Mouse (Mus musculus): ENCODE data around the gene Rnf5.

Gene Rnf5

DNA sequence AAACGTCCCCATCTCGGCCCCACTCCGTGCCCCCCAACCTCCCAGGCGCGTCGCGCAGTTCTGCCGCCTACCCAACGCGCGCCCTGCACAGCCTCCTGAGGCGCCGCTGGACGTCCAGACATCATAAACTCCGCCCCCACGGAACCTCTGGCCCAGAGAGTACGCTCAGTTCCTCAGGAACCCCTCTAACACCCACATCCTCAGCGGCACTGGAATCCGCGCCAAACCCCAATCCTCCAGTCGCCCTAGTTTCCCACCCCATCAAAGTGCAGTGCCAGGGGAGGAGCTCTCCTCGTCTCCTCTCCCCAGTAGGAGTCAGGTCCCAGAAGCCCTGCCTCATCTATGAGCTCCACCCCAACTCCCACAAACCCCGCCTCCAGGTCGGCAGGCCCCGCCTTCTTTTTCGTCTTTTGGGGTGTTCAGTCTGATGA lies 28.8 kb upstream of the Rnf5 start:
- DNase-seq (ENCODE audit: low read depth, low spot score): peak; percentile 79

GRCm38 (mm10) chr17:34631647-34632046 lies 28.2 kb upstream of the Rnf5 start:
- no peak for DNase-seq (ENCODE audit: low read depth, low spot score)

DNA sequence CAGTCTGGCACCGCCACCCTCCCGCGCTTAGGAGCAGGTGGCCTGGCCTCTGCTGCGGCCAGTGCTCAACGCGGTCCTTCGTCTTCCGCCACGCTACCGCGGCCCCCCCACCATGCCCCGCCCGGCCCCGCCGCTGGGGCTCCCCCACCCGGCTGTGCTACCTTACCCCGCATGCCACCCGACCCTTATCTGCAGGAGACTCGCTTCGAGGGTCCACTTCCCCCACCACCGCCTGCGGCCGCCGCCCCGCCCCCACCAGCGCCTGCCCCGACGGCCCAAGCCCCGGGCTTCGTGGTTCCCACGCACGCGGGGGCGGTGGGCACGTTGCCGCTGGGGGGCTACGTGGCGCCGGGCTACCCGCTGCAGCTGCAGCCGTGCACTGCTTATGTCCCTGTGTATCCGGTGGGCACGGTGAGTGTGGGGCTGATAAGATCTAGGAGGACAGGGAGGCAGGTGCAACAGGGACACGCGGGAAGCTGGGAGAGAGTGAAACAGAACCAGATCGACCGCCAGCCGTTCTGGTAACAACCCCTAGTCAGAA lies 27.3 kb upstream of the Rnf5 start:
- no peak for DNase-seq (ENCODE audit: low read depth, low spot score)

DNA sequence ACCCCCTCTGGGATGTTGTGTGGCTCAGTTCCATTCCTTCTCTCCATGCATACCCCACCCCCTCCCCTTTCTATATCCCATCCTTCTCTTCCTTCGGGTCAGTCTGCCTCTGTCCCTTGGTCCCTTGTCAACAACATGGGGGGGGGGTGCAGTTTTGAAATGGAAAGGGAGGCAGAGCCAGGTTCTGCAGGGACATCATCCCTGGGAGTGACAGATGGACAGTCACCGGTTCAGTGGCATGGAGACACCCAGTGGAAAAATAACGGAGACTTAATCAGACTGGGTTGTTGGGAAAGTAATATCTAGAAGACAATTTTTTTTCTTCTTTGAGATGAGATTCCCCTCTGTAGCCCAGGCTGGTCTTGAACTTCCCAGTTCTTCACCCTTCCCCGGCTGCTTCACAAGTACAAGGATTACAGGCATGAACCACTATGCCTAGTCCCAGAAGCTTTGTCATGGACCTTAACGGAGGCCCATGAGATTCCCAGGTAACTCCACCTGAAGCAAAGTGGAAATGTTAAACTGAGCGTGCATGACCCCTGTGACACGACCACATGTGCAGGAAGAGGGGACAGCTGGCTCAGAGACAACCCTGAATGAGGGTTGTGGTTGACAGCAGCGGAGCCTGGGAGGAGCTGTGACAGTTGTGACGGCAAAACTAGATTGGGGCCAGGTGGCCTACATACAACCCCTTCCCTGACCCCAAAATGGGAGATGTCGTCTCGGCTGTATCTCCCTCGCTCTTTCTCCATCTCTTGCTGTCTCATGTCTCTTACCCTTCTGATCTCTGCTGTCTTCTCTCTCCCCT lies 26.5 kb upstream of the Rnf5 start:
- DNase-seq (ENCODE audit: low read depth, low spot score): no peak

DNA sequence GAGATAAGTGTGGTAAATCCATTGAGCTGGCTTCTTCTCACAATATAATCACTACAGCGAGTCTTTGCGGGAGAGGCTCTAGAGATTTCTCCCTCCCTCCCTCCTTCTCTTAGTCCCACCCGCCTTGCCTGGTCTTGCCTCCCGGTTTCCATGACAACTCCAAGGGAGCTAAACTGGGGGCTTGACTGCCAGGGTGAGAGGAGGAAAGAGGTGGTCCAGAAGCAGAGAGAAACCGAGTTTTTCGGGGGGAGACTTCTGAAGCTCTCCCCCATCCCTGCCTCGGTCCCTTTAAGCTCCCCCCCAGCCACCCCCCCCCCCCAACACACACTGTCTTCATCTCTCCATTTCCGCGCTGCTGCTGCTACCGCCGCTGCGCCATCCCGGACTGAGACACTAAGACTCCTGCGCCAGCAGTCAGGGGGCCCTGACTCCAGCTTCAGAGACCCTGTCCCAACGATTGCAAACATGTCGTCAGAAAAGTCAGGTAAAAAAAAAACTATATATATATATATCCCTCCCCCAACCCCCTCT lies 25.8 kb upstream of the Rnf5 start, which contains the start of gene Prrt1:
TSS of gene Prrt1 (plus strand) at position 313 of the 531 bp plus-strand sequence.
- no peak for DNase-seq (ENCODE audit: low read depth, low spot score)

DNA sequence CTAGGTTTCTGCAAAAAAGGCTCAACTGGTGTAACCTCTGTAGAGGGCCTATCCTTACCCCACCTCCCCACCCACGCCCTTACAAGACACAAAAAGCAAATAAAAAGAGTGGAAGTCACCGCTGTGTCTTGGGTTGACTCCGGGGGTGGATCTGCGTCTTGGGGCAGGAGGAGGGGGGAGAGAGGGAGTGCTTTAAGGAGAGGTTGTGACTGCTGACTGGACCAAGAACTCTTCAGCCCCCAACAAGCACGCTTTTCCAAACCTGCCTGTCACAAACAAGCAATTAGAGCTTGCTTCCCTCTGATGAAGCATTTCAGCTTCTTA lies 25.1 kb upstream of the Rnf5 start:
- DNase-seq (ENCODE audit: low read depth, low spot score): no peak

GRCm38 (mm10) chr17:34627943-34628643 lies 24.6 kb upstream of the Rnf5 start, which contains the start of gene Ppt2:
Ppt2 (minus strand) TSS chr17:34628510.
- no peak for DNase-seq (ENCODE audit: low read depth, low spot score)

- no peak for DNase-seq (ENCODE audit: low read depth, low spot score)
Measured at GRCm38 (mm10) chr17:34627093-34627942, 23.8 kb upstream of the Rnf5 start.

- no peak for DNase-seq (ENCODE audit: low read depth, low spot score)
Measured at GRCm38 (mm10) chr17:34626773-34627092, 23.2 kb upstream of the Rnf5 start.

DNA sequence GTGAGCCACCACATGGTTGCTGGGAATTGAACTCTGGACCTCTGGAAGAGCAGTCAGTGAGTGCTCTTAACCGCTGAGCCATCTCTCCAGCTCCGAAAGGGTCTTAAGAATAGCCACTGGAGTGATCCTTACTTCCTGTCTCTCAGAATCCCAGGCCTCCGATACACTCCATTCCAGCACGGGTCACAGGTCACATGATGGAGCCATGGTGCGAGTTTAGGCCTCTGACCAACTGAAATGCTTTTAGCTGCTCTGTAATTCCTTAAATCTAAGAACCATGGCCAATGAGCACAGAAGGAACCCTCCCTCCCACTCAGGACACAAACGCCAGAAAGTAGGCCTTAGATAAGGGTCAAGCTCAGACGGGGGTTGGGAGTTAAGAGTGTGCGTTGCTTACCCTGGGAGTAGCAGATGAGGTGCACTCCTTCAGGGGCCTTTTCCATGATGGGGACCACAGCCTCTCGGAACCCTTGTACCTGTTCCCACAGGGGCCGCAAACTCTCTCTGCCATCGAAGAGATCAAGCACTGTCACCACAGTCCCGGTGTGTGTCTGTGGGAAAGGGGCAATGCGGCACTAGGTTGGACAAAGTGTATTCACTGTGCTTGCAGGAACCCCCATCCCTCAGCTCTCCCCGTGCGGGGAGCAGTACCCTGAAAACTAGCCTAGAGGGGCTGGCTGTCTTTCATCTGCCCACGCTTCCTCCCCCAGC lies 22.7 kb upstream of the Rnf5 start:
- DNase-seq (ENCODE audit: low read depth, low spot score): no peak

GRCm38 (mm10) chr17:34624981-34625380 lies 21.5 kb upstream of the Rnf5 start:
- no peak for DNase-seq (ENCODE audit: low read depth, low spot score)

- no peak for DNase-seq (ENCODE audit: low read depth, low spot score)
Measured at GRCm38 (mm10) chr17:34623161-34623560, 19.7 kb upstream of the Rnf5 start.

DNA sequence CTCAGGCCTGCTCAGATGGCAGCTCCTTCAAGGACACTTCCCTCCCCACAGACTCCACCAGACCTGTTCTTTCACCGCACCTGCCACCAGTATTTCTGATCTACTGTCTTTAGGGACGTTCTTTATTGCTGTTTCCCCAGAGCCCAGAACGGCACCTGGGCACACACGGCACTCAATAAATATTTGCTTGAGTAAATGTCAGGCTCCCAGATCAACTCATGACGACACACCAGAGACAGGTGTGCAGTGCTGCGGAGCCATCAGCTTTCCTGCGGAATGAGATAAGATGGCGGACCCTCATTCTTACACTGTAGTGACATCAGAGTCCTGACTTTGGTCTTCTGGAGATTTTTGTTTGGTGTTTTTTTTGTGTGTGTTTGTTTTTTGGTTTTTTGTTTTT lies 17.5 kb upstream of the Rnf5 start:
- DNase-seq (ENCODE audit: low read depth, low spot score): no peak

GRCm38 (mm10) chr17:34618999-34619398 lies 15.5 kb upstream of the Rnf5 start:
- DNase-seq (ENCODE audit: low read depth, low spot score): peak; percentile 85

DNA sequence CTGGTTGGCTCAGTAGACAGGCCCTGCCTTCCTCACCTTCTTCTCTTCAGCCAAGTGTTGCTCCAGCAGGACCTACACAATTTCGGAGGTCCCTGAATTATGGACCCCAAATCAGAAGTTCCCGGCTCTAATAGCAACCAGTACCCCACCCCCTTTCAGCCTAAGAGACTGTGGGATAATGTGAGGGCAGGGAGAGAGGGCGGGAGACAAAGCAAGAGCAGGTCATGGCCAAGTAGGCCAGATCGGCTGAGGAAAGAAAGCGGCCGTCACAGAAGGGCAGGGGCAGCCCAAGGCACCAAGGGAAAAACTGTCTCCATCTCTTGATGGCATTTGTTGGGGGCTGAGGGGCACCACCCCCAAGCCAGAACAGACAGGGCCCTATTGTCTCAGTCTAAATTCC lies 12.4 kb upstream of the Rnf5 start, which contains the start of gene Egfl8:
TSS of gene Egfl8 (minus strand) at position 101 of the 400 bp plus-strand sequence.
- no peak for DNase-seq (ENCODE audit: low read depth, low spot score)

GRCm38 (mm10) chr17:34613830-34614229 lies 10.3 kb upstream of the Rnf5 start:
- no peak for DNase-seq (ENCODE audit: low read depth, low spot score)

GRCm38 (mm10) chr17:34613054-34613645 lies 9.7 kb upstream of the Rnf5 start:
- DNase-seq (ENCODE audit: low read depth, low spot score): no peak

- DNase-seq (ENCODE audit: low read depth, low spot score): no peak
Measured at GRCm38 (mm10) chr17:34611050-34611449, 7.6 kb upstream of the Rnf5 start.

DNA sequence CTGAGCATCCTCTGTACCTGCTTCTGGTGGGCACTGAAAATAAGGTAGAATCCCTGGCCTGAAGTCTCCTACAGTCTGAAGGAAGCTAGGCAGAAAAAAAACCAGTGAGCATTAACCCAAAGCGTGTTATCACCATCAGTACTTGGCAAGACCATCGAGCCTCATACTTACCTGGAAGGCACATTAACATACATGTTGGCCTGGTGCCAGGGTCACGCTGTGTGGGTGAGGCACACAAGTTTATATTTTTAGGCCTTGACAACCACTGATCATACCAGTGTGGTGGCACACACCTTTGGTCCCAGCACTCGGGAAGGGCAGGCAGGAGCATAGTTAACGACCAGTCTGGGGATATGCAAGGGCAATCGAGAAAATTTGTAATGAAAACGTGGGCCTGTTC lies 4.5 kb upstream of the Rnf5 start:
- DNase-seq (ENCODE audit: low read depth, low spot score): no peak

DNA sequence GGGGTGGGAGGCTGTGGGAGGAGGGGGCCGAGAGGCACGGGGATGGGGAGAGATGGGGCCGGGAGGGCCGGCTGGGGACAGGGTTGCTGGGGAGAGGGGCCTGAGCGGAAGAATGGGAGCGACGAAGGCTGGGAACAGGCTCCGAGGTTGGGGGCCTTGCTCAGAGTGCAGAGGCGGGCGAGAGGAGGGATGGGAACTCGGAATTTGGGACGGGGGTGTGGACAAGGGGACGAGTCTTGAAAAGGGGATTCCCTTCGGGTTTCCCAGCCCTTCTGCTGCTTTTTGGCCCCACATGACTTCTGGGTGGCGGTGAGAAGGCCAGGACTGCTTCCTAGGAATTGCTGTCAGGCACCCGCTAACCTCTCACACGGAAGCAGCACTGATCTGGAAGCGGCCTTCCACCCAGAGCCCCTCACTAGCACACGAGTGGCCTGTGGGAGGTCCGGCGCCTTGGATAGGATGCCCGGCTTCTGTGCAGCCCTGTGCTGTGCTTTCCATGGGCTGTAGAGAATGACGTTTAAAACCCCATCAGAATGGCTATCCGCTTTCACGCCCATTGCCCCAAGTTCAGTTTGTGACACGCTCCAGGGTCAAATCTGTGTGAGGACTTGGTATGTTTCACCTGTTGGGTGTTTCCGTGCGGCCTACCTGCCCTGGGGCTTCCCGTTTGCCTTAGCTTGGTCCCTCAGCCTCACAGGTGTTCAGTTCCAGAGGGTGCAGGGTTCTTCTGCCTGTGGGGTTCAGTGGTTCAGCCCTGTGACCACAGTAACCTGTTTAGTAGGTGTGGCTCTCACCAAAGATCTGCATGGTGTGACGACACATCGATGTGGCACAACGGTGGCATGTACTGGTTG lies 2.9 kb upstream of the Rnf5 start:
- DNase-seq (ENCODE audit: low read depth, low spot score): peak; percentile 52
